Mouse (Mus musculus): ENCODE results near the gene Fads1.

DNA sequence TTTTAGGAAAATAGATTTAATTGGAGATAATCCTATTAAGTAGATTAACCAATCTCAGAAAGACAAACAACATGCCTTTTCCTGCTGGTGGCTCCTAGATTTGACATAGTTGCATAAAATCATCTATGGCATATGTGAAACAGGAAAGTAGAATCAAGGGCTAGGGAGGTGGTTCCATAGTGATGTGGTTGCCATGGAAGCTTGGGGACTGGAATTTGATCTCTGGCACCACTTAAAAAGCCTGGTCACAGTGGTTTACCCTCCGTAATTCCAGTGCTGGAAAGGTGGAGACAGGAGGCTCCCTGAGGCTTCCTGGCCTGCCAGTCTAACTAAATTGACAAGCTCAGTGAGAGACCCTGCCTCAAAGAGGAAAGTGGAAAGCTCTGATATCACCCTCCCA lies 12.2 kb upstream of the Fads1 start:
- TF ChIP-seq CTCF (IDR thresholded peaks at IDR 0.05; ENCODE audit: low read depth, low read length), result no peak
- no peak for TF ChIP-seq GATA1 (IDR thresholded peaks at IDR 0.05; ENCODE audit: borderline replicate concordance, low read length)
- no peak for TF ChIP-seq POLR2AphosphoS5 (IDR thresholded peaks at IDR 0.05; ENCODE audit: insufficient replicate concordance, low read depth, low read length)
- TF ChIP-seq TAL1 (conservative IDR thresholded peaks at IDR 0.05; ENCODE audit: low read depth, low read length), result no peak
- no peak for TF ChIP-seq GATA2 (IDR thresholded peaks at IDR 0.05; ENCODE audit: borderline replicate concordance, low read depth, low read length)
